Mouse (Mus musculus): Measurements from ENCODE around the gene Mrps12. TPM values are rescaled to one million over a fixed set of nuclear protein-coding genes. Genes with fewer than 3 reads are reported as not detected.

Gene Mrps12
- polyA plus RNA-seq, 1 experiment from 2014 or later, result 143 TPM

- Histone ChIP-seq H3K27me3 (ENCODE audit: insufficient read depth, low read length) (no peaks in the 10 kb centered on the region), H3K4me2 (ENCODE audit: low read length) (no peak overlapping the region), H3K4me3 (replicated peaks; ENCODE audit: low read depth, low read length) (no peak overlapping the region), H3K9ac (ENCODE audit: low read depth, low read length) (no peak overlapping the region), H3K9me3 (replicated peaks; ENCODE audit: low read length) (no peaks in the 10 kb centered on the region), H3K27ac (no peak overlapping the region), H3K4me1 (replicated peaks; ENCODE audit: insufficient read depth, low read length) (peaks cover 6% of the 10 kb centered on the region; the same call in 1 of the 2 replicates), H3K36me3 (ENCODE audit: insufficient read depth, low read length) (no peaks in the 10 kb centered on the region)
- TF ChIP-seq CTCF (IDR thresholded peaks at IDR 0.05; ENCODE audit: low read depth), result no peak
- DNase-seq (ENCODE audit: low spot score) (no peak), ATAC-seq (replicated peaks; ENCODE audit: low FRiP score, low read depth) (no peak)
- WGBS, result 79% methylated on average over 5 of the region's 5 CpGs
Observed at GRCm38 (mm10) chr7:28785161-28785560, 43.5 kb upstream of the Mrps12 start.

- H3K4me3 ChIP-seq (replicated peaks; ENCODE audit: low read depth, low read length), result no peak overlapping the region
- 92% methylated on average over 8 of the region's 8 CpGs for WGBS
- H3K27me3 ChIP-seq (ENCODE audit: insufficient read depth, low read length), result no peaks in the 10 kb centered on the region
- DNase-seq (ENCODE audit: low spot score), result no peak
- H3K27ac ChIP-seq, result no peak overlapping the region
- no peak overlapping the region for H3K4me2 ChIP-seq (ENCODE audit: low read length)
- ATAC-seq (replicated peaks; ENCODE audit: low FRiP score, low read depth), result no peak
- no peaks in the 10 kb centered on the region for H3K4me1 ChIP-seq (replicated peaks; ENCODE audit: insufficient read depth, low read length)
- H3K9me3 ChIP-seq (replicated peaks; ENCODE audit: low read length), result no peaks in the 10 kb centered on the region
- no peak overlapping the region for H3K9ac ChIP-seq (ENCODE audit: low read depth, low read length)
- H3K36me3 ChIP-seq (ENCODE audit: insufficient read depth, low read length), result peaks cover 4% of the 10 kb centered on the region
- no peak for TF ChIP-seq CTCF (IDR thresholded peaks at IDR 0.05; ENCODE audit: low read depth)
Observed at GRCm38 (mm10) chr7:28781261-28781663, 39.6 kb upstream of the Mrps12 start.

GRCm38 (mm10) chr7:28780857-28781256 lies 39.2 kb upstream of the Mrps12 start:
- Histone ChIP-seq H3K27ac (no peak overlapping the region), H3K4me2 (ENCODE audit: low read length) (no peak overlapping the region), H3K27me3 (ENCODE audit: insufficient read depth, low read length) (no peaks in the 10 kb centered on the region), H3K36me3 (ENCODE audit: insufficient read depth, low read length) (peaks cover 4% of the 10 kb centered on the region), H3K4me3 (replicated peaks; ENCODE audit: low read depth, low read length) (no peak overlapping the region), H3K9ac (ENCODE audit: low read depth, low read length) (no peak overlapping the region), H3K4me1 (replicated peaks; ENCODE audit: insufficient read depth, low read length) (no peaks in the 10 kb centered on the region), H3K9me3 (replicated peaks; ENCODE audit: low read length) (no peaks in the 10 kb centered on the region)
- no peak for ATAC-seq (replicated peaks; ENCODE audit: low FRiP score, low read depth)
- TF ChIP-seq CTCF (IDR thresholded peaks at IDR 0.05; ENCODE audit: low read depth), result no peak
- no peak for DNase-seq (ENCODE audit: low spot score)
- WGBS, result 71% methylated on average over 7 of the region's 7 CpGs

- WGBS, result 41% methylated on average over 6 of the region's 6 CpGs
- peak; percentile 92 for DNase-seq (ENCODE audit: low spot score)
- Histone ChIP-seq H3K4me2 (ENCODE audit: low read length) (no peak overlapping the region), H3K9me3 (replicated peaks; ENCODE audit: low read length) (no peaks in the 10 kb centered on the region), H3K4me1 (replicated peaks; ENCODE audit: insufficient read depth, low read length) (no peaks in the 10 kb centered on the region), H3K27ac (no peak overlapping the region; the same call in 1 of the 2 replicates), H3K4me3 (replicated peaks; ENCODE audit: low read depth, low read length) (no peak overlapping the region), H3K36me3 (ENCODE audit: insufficient read depth, low read length) (peaks cover 4% of the 10 kb centered on the region), H3K9ac (ENCODE audit: low read depth, low read length) (no peak overlapping the region), H3K27me3 (ENCODE audit: insufficient read depth, low read length) (no peaks in the 10 kb centered on the region)
- TF ChIP-seq CTCF (IDR thresholded peaks at IDR 0.05; ENCODE audit: low read depth), result peak; percentile 87
- ATAC-seq (replicated peaks; ENCODE audit: low FRiP score, low read depth), result peak; percentile 30; the same call in 1 of the 2 replicates
Observed at GRCm38 (mm10) chr7:28780067-28780658, 38.5 kb upstream of the Mrps12 start.

- Histone ChIP-seq H3K9me3 (replicated peaks; ENCODE audit: low read length) (no peaks in the 10 kb centered on the region), H3K4me2 (ENCODE audit: low read length) (no peak overlapping the region), H3K27ac (no peak overlapping the region), H3K4me1 (replicated peaks; ENCODE audit: insufficient read depth, low read length) (no peaks in the 10 kb centered on the region), H3K27me3 (ENCODE audit: insufficient read depth, low read length) (no peaks in the 10 kb centered on the region), H3K9ac (ENCODE audit: low read depth, low read length) (no peak overlapping the region), H3K4me3 (replicated peaks; ENCODE audit: low read depth, low read length) (no peak overlapping the region), H3K36me3 (ENCODE audit: insufficient read depth, low read length) (peaks cover 4% of the 10 kb centered on the region)
- no peak for TF ChIP-seq CTCF (IDR thresholded peaks at IDR 0.05; ENCODE audit: low read depth)
- no peak for DNase-seq (ENCODE audit: low spot score)
- no peak for ATAC-seq (replicated peaks; ENCODE audit: low FRiP score, low read depth)
- WGBS, result 83% methylated on average over 9 of the region's 9 CpGs
Observed at GRCm38 (mm10) chr7:28778825-28779224, 37.2 kb upstream of the Mrps12 start.

GRCm38 (mm10) chr7:28775129-28775528 lies 33.5 kb upstream of the Mrps12 start:
- WGBS, result 94% methylated on average over 7 of the region's 7 CpGs
- Histone ChIP-seq H3K4me3 (replicated peaks; ENCODE audit: low read depth, low read length) (no peak overlapping the region), H3K4me2 (ENCODE audit: low read length) (no peak overlapping the region), H3K36me3 (ENCODE audit: insufficient read depth, low read length) (peaks cover 4% of the 10 kb centered on the region), H3K9ac (ENCODE audit: low read depth, low read length) (no peak overlapping the region), H3K4me1 (replicated peaks; ENCODE audit: insufficient read depth, low read length) (no peaks in the 10 kb centered on the region), H3K9me3 (replicated peaks; ENCODE audit: low read length) (no peaks in the 10 kb centered on the region), H3K27ac (no peak overlapping the region), H3K27me3 (ENCODE audit: insufficient read depth, low read length) (no peaks in the 10 kb centered on the region)
- no peak for TF ChIP-seq CTCF (IDR thresholded peaks at IDR 0.05; ENCODE audit: low read depth)
- ATAC-seq (replicated peaks; ENCODE audit: low FRiP score, low read depth) (no peak), DNase-seq (ENCODE audit: low spot score) (no peak)

- no peak overlapping the region for H3K9ac ChIP-seq (ENCODE audit: low read depth, low read length)
- H3K27me3 ChIP-seq (ENCODE audit: insufficient read depth, low read length), result no peaks in the 10 kb centered on the region
- WGBS, result 63% methylated on average over 12 of the region's 12 CpGs
- H3K4me2 ChIP-seq (ENCODE audit: low read length), result no peak overlapping the region
- peaks cover 4% of the 10 kb centered on the region for H3K36me3 ChIP-seq (ENCODE audit: insufficient read depth, low read length)
- no peak overlapping the region for H3K4me3 ChIP-seq (replicated peaks; ENCODE audit: low read depth, low read length)
- no peak for TF ChIP-seq CTCF (IDR thresholded peaks at IDR 0.05; ENCODE audit: low read depth)
- no peaks in the 10 kb centered on the region for H3K9me3 ChIP-seq (replicated peaks; ENCODE audit: low read length)
- DNase-seq (ENCODE audit: low spot score) (no peak), ATAC-seq (replicated peaks; ENCODE audit: low FRiP score, low read depth) (no peak)
- no peaks in the 10 kb centered on the region for H3K4me1 ChIP-seq (replicated peaks; ENCODE audit: insufficient read depth, low read length)
- no peak overlapping the region for H3K27ac ChIP-seq
Observed at GRCm38 (mm10) chr7:28774164-28774563, 32.5 kb upstream of the Mrps12 start.
